Mouse (Mus musculus) ES-E14 (cell line): ENCODE measurements around the gene Zmynd11. TPM values are rescaled to one million over a fixed set of nuclear protein-coding genes. Genes with fewer than 3 reads are reported as not detected.

Experiments
- DNase-seq: peaks from one replicate; pipeline ENCODE4 v3.0.0-alpha.2; 2013; ENCODE audit warnings: low read depth, low spot score
- H3K27ac ChIP-seq: 2 replicates; pipeline ENCODE4 v1.5.1; 2012; ENCODE audit warnings: low read depth, mild to moderate bottlenecking, low read length, moderate library complexity, mixed read lengths; ENCODE audit not compliant: poor library complexity, insufficient read depth, severe bottlenecking
- H3K36me3 ChIP-seq: 2 replicates; pipeline ENCODE4 v1.6.1; 2012; ENCODE audit warnings: mild to moderate bottlenecking, low read length, moderate library complexity, mixed read lengths; ENCODE audit not compliant: control insufficient read depth, poor library complexity, insufficient read depth, severe bottlenecking
- H3K4me1 ChIP-seq, 2 experiments: fragments of 150-350 bp in 1 of 2; sonication (generic) in 1 of 2; 2 replicates each; pipeline ENCODE4 v1.6.1; 2012; ENCODE audit warnings: low read length in 2 of 2, mild to moderate bottlenecking in 1 of 2, mixed read lengths in 1 of 2; ENCODE audit not compliant: control insufficient read depth in 2 of 2, insufficient read depth in 2 of 2, poor library complexity in 1 of 2
- H3K4me3 ChIP-seq, 2 experiments: fragments of 150-350 bp in 1 of 2; sonication (generic) in 1 of 2; 2 replicates each; pipeline ENCODE4 v1.5.1; 2012; ENCODE audit warnings: low read length in 2 of 2, low read depth in 1 of 2, mild to moderate bottlenecking in 1 of 2, mixed read lengths in 1 of 2; ENCODE audit not compliant: insufficient read depth in 1 of 2, poor library complexity in 1 of 2, severe bottlenecking in 1 of 2
- H3K9ac ChIP-seq: 2 replicates; pipeline ENCODE4 v1.6.1; 2012; ENCODE audit warnings: low read depth, mild to moderate bottlenecking, low read length, mixed read lengths; ENCODE audit not compliant: poor library complexity, insufficient read depth, severe bottlenecking
- H3K9me3 ChIP-seq: fragments of 150-350 bp; sonication (generic); 2 replicates; pipeline ENCODE4 v1.6.1; 2012; ENCODE audit warnings: low read depth, mild to moderate bottlenecking, low read length; ENCODE audit not compliant: control insufficient read depth, insufficient read depth
- CHD2 ChIP-seq: IDR thresholded peaks from 2 replicates; pipeline ENCODE4 v1.6.1; 2014; ENCODE audit warnings: mild to moderate bottlenecking, low read depth, low read length, inconsistent platforms
- HCFC1 ChIP-seq: IDR thresholded peaks from 2 replicates; pipeline ENCODE4 v1.6.1; 2012; ENCODE audit warnings: low read length, inconsistent platforms, borderline replicate concordance; ENCODE audit not compliant: insufficient read depth
- MAFK ChIP-seq: IDR thresholded peaks from 2 replicates; pipeline ENCODE4 v1.6.1; 2014; ENCODE audit warnings: mild to moderate bottlenecking, low read depth, low read length, inconsistent platforms; ENCODE audit not compliant: insufficient read depth
- ZC3H11A ChIP-seq: IDR thresholded peaks from 2 replicates; pipeline ENCODE4 v1.6.1; 2012; ENCODE audit warnings: low read depth, mild to moderate bottlenecking, inconsistent platforms, low read length, borderline replicate concordance
- ZNF384 ChIP-seq: IDR thresholded peaks from 2 replicates; pipeline ENCODE4 v1.6.1; 2012; ENCODE audit warnings: low read depth, low read length, inconsistent platforms
- in situ Hi-C, 2 experiments: fragments of 600-800 bp; cut with MboI; formaldehyde crosslinking; loops; one replicate each; pipeline ENCODE4 v1.15.1; 2025; ENCODE audit warnings: low sequenced_read_pairs in 2 of 2, inconsistent platforms in 1 of 2; ENCODE audit not compliant: unreplicated experiment in 2 of 2
- total RNA-seq: library from RNA; depleted of rRNA; stranded (reverse); fragments of 300-350 nt; gene quantifications from 2 replicates; pipeline ENCODE4 v1.2.3, GENCODE M21; 2012

Zmynd11 gene
- total RNA-seq, 1 experiment: 24.3 TPM

- H3K27ac ChIP-seq: no peak overlapping the region
- DNase-seq: no peak
- H3K4me1 ChIP-seq: no peaks in the 10 kb centered on the region
- H3K36me3 ChIP-seq: no peaks in the 10 kb centered on the region
- no peak overlapping the region for H3K9ac ChIP-seq
- in situ Hi-C loops: no loop called here
- H3K9me3 ChIP-seq: no peaks in the 10 kb centered on the region
- TF ChIP-seq ZNF384: no peak
- no peak for TF ChIP-seq MAFK
- TF ChIP-seq HCFC1: no peak
- no peak for TF ChIP-seq ZC3H11A
- no peak for TF ChIP-seq CHD2
- H3K4me3 ChIP-seq: no peak overlapping the region
Observed at GRCm38 (mm10) chr13:9712409-9712808, 52.7 kb downstream of the Zmynd11 start.

- Histone ChIP-seq H3K36me3 (no peaks in the 10 kb centered on the region), H3K4me3 (no peak overlapping the region), H3K27ac (no peak overlapping the region), H3K4me1 (no peaks in the 10 kb centered on the region), H3K9me3 (no peaks in the 10 kb centered on the region), H3K9ac (no peak overlapping the region)
- no peak for DNase-seq
- in situ Hi-C loops: no loop called here
- TF ChIP-seq HCFC1: no peak
- TF ChIP-seq ZC3H11A: no peak
- no peak for TF ChIP-seq MAFK
- TF ChIP-seq CHD2: no peak
- TF ChIP-seq ZNF384: no peak
Observed at GRCm38 (mm10) chr13:9708433-9709240, 56.5 kb downstream of the Zmynd11 start.

GRCm38 (mm10) chr13:9706720-9707119 lies 58.4 kb downstream of the Zmynd11 start:
- H3K4me1 ChIP-seq: peaks cover 1 to 2% of the 10 kb centered on the region in 2 experiments; a peak in 2 of 4 replicates
- no peak for TF ChIP-seq HCFC1
- TF ChIP-seq ZNF384: no peak
- no peak for TF ChIP-seq ZC3H11A
- no peak for TF ChIP-seq CHD2
- TF ChIP-seq MAFK: no peak
- no peak for DNase-seq
- H3K4me3 ChIP-seq: no peak overlapping the region
- H3K36me3 ChIP-seq: no peaks in the 10 kb centered on the region
- in situ Hi-C loops: no loop called here
- no peak overlapping the region for H3K9ac ChIP-seq
- no peak overlapping the region for H3K27ac ChIP-seq
- no peaks in the 10 kb centered on the region for H3K9me3 ChIP-seq

- Histone ChIP-seq H3K4me3 (no peak overlapping the region), H3K36me3 (no peaks in the 10 kb centered on the region), H3K27ac (no peak overlapping the region; the same call in 1 of the 2 replicates), H3K9ac (no peak overlapping the region), H3K4me1 (peaks cover 2 to 8% of the 10 kb centered on the region in 2 experiments; a peak in 3 of 4 replicates), H3K9me3 (no peaks in the 10 kb centered on the region)
- TF ChIP-seq ZC3H11A: no peak
- no peak for TF ChIP-seq CHD2
- no peak for TF ChIP-seq ZNF384
- TF ChIP-seq MAFK: no peak
- no peak for TF ChIP-seq HCFC1
- in situ Hi-C loops: no loop called here
- DNase-seq: no peak
Observed at GRCm38 (mm10) chr13:9702615-9703235, 62.4 kb downstream of the Zmynd11 start.
